Mouse (Mus musculus) kidney, embryonic 15.5 days (tissue): ENCODE data around the gene Lyz2. TPM values are rescaled to one million over a fixed set of nuclear protein-coding genes. Genes with fewer than 3 reads are reported as not detected.

Experiments
- ATAC-seq: fragments of 200-750 bp; cut with Nextera tagmentation; replicated peaks from 2 replicates; pipeline ENCODE4 v1.8.0; 2017; ENCODE audit warnings: moderate TSS enrichment; ENCODE audit not compliant: low FRiP score
- H3K27ac ChIP-seq: fragments of 300-500 bp; sonication (generic); 2 replicates; pipeline ENCODE4 v1.5.1; 2015; ENCODE audit warnings: mild to moderate bottlenecking, inconsistent platforms
- H3K27me3 ChIP-seq: fragments of 300-500 bp; sonication (generic); 2 replicates; pipeline ENCODE4 v1.6.1; 2015; ENCODE audit warnings: inconsistent platforms
- H3K36me3 ChIP-seq: fragments of 300-500 bp; sonication (generic); 2 replicates; pipeline ENCODE4 v1.6.1; 2015; ENCODE audit warnings: inconsistent platforms
- H3K4me1 ChIP-seq: fragments of 300-500 bp; sonication (generic); 2 replicates; pipeline ENCODE4 v1.6.1; 2015; ENCODE audit warnings: inconsistent platforms
- H3K4me2 ChIP-seq: fragments of 300-500 bp; sonication (generic); 2 replicates; pipeline ENCODE4 v1.6.1; 2015; ENCODE audit warnings: moderate library complexity, mild to moderate bottlenecking, inconsistent platforms
- H3K4me3 ChIP-seq: fragments of 300-500 bp; sonication (generic); replicated peaks from 2 replicates; pipeline ENCODE4 v1.5.1; 2015; ENCODE audit warnings: mild to moderate bottlenecking, inconsistent platforms
- H3K9ac ChIP-seq: fragments of 300-500 bp; sonication (generic); 2 replicates; pipeline ENCODE4 v1.6.1; 2015; ENCODE audit warnings: mild to moderate bottlenecking, inconsistent platforms
- H3K9me3 ChIP-seq: fragments of 300-500 bp; sonication (generic); replicated peaks from 2 replicates; pipeline ENCODE4 v1.6.1; 2016; ENCODE audit warnings: inconsistent platforms
- WGBS: fragments of 180-500 bp; shearing (Covaris S2); methylation state at CpG from one replicate; pipeline ENCODE4 v1.1.7; 2015; ENCODE audit warnings: mixed read lengths; 5-methylcytosine and 5-hydroxymethylcytosine counted together
- polyA plus RNA-seq: library from polyadenylated mRNA; unstranded; fragments of >200 nt; fragmentation: Nextera tagmentation; extraction: Ambion mirVana; gene quantifications from 2 replicates; pipeline ENCODE4 v1.2.1, GENCODE M21; 2015

The Lyz2 gene
- 70.6 and 78.0 TPM in 2 replicates for polyA plus RNA-seq

- WGBS = 61% methylated on average over 4 of the region's 4 CpGs
- Histone ChIP-seq H3K9ac (no peak within 1 kb of the TSS), H3K4me2 (no peak within 1 kb of the TSS), H3K27me3 (no peaks in the 10 kb centered on the region), H3K27ac (no peak within 1 kb of the TSS), H3K9me3 (no peaks in the 10 kb centered on the region), H3K36me3 (no peaks in the 10 kb centered on the region), H3K4me1 (no peaks in the 10 kb centered on the region), H3K4me3 (no peak within 1 kb of the TSS)
- ATAC-seq = no peak
Measured at GRCm38 (mm10) chr10:117282049-117282448, at the start of gene Lyz2. Gene Lyz2, minus strand, starts transcription at chr10:117282321.

- no peak for ATAC-seq
- no peak overlapping the region for H3K4me3 ChIP-seq
- H3K9me3 ChIP-seq = no peaks in the 10 kb centered on the region
- H3K4me2 ChIP-seq = no peak overlapping the region
- H3K36me3 ChIP-seq = no peaks in the 10 kb centered on the region
- no peaks in the 10 kb centered on the region for H3K4me1 ChIP-seq
- H3K27me3 ChIP-seq = no peaks in the 10 kb centered on the region
- no peak overlapping the region for H3K27ac ChIP-seq
- no peak overlapping the region for H3K9ac ChIP-seq
- 77% methylated on average over 5 of the region's 5 CpGs for WGBS
Measured at GRCm38 (mm10) chr10:117330521-117330920, 48.4 kb upstream of the Lyz2 start.

GRCm38 (mm10) chr10:117323782-117324181 is 41.7 kb upstream of the Lyz2 start:
- H3K36me3 ChIP-seq = no peaks in the 10 kb centered on the region
- 80% methylated on average over 7 of the region's 7 CpGs for WGBS

GRCm38 (mm10) chr10:117322630-117323029 is 40.5 kb upstream of the Lyz2 start:
- Histone ChIP-seq H3K9ac (no peak overlapping the region), H3K4me3 (no peak overlapping the region), H3K27ac (no peak overlapping the region), H3K9me3 (no peaks in the 10 kb centered on the region), H3K4me1 (no peaks in the 10 kb centered on the region), H3K27me3 (no peaks in the 10 kb centered on the region), H3K4me2 (no peak overlapping the region), H3K36me3 (no peaks in the 10 kb centered on the region)
- 93% methylated on average over 5 of the region's 5 CpGs for WGBS
- no peak for ATAC-seq

More at GRCm38 (mm10) chr10:117323782-117324181, 41.7 kb upstream of the Lyz2 start:
- Histone ChIP-seq H3K4me2 (no peak overlapping the region), H3K9ac (no peak overlapping the region), H3K27ac (no peak overlapping the region), H3K27me3 (no peaks in the 10 kb centered on the region), H3K9me3 (no peaks in the 10 kb centered on the region), H3K4me3 (no peak overlapping the region), H3K4me1 (no peaks in the 10 kb centered on the region)
- ATAC-seq = no peak

GRCm38 (mm10) chr10:117320571-117320981 is 38.5 kb upstream of the Lyz2 start:
- Histone ChIP-seq H3K4me3 (no peak overlapping the region), H3K4me1 (peaks cover 4% of the 10 kb centered on the region; the same call in 1 of the 2 replicates), H3K9me3 (no peaks in the 10 kb centered on the region), H3K4me2 (no peak overlapping the region), H3K36me3 (no peaks in the 10 kb centered on the region), H3K27me3 (no peaks in the 10 kb centered on the region), H3K9ac (no peak overlapping the region), H3K27ac (no peak overlapping the region)
- WGBS = 88% methylated on average over 3 of the region's 3 CpGs
- no peak for ATAC-seq

- H3K4me3 ChIP-seq = no peak overlapping the region
- H3K9me3 ChIP-seq = no peaks in the 10 kb centered on the region
- H3K36me3 ChIP-seq = no peaks in the 10 kb centered on the region
- WGBS = 89% methylated on average over 11 of the region's 11 CpGs
- no peak overlapping the region for H3K27ac ChIP-seq
- no peak; the same call in 1 of the 2 replicates for ATAC-seq
- no peak overlapping the region for H3K9ac ChIP-seq
- no peaks in the 10 kb centered on the region for H3K27me3 ChIP-seq
- no peak overlapping the region for H3K4me2 ChIP-seq
- peaks cover 4% of the 10 kb centered on the region; the same call in 1 of the 2 replicates for H3K4me1 ChIP-seq
Measured at GRCm38 (mm10) chr10:117316391-117316790, 34.3 kb upstream of the Lyz2 start.

- no peak for ATAC-seq
- Histone ChIP-seq H3K4me3 (no peak overlapping the region), H3K36me3 (no peaks in the 10 kb centered on the region), H3K4me1 (peaks cover 4% of the 10 kb centered on the region; the same call in 1 of the 2 replicates), H3K4me2 (no peak overlapping the region), H3K9me3 (no peaks in the 10 kb centered on the region), H3K27me3 (no peaks in the 10 kb centered on the region), H3K27ac (no peak overlapping the region), H3K9ac (no peak overlapping the region)
- WGBS = 91% methylated on average over 2 of the region's 2 CpGs
Measured at GRCm38 (mm10) chr10:117313133-117313532, 31.0 kb upstream of the Lyz2 start.

GRCm38 (mm10) chr10:117312168-117312567 is 30.0 kb upstream of the Lyz2 start:
- Histone ChIP-seq H3K27me3 (no peaks in the 10 kb centered on the region), H3K9me3 (no peaks in the 10 kb centered on the region), H3K4me1 (peaks cover 4% of the 10 kb centered on the region; the same call in 1 of the 2 replicates), H3K9ac (no peak overlapping the region), H3K36me3 (no peaks in the 10 kb centered on the region), H3K4me2 (no peak overlapping the region), H3K4me3 (no peak overlapping the region), H3K27ac (no peak overlapping the region)
- WGBS = 80% methylated on average over 8 of the region's 8 CpGs
- ATAC-seq = no peak

- Histone ChIP-seq H3K9ac (no peak overlapping the region), H3K9me3 (no peaks in the 10 kb centered on the region), H3K4me2 (no peak overlapping the region), H3K36me3 (no peaks in the 10 kb centered on the region), H3K4me1 (no peaks in the 10 kb centered on the region), H3K27ac (no peak overlapping the region), H3K27me3 (no peaks in the 10 kb centered on the region), H3K4me3 (no peak overlapping the region)
- ATAC-seq = no peak
- 86% methylated on average over 5 of the region's 5 CpGs for WGBS
Measured at GRCm38 (mm10) chr10:117304371-117304770, 22.2 kb upstream of the Lyz2 start.

GRCm38 (mm10) chr10:117301688-117302087 is 19.6 kb upstream of the Lyz2 start:
- no peak overlapping the region for H3K9ac ChIP-seq
- H3K4me3 ChIP-seq = no peak overlapping the region
- H3K4me2 ChIP-seq = no peak overlapping the region
- H3K36me3 ChIP-seq = no peaks in the 10 kb centered on the region
- no peaks in the 10 kb centered on the region for H3K4me1 ChIP-seq
- H3K27ac ChIP-seq = no peak overlapping the region
- no peaks in the 10 kb centered on the region for H3K9me3 ChIP-seq
- WGBS = 85% methylated on average over 1 of the region's 1 CpGs
- no peak for ATAC-seq
- no peaks in the 10 kb centered on the region for H3K27me3 ChIP-seq

- H3K4me2 ChIP-seq = no peak overlapping the region
- ATAC-seq = no peak
- WGBS = 74% methylated on average over 5 of the region's 5 CpGs
Measured at GRCm38 (mm10) chr10:117299901-117300520, 17.9 kb upstream of the Lyz2 start.

GRCm38 (mm10) chr10:117299106-117299505 is 17.0 kb upstream of the Lyz2 start:
- ATAC-seq = no peak
- 81% methylated on average over 4 of the region's 4 CpGs for WGBS
- H3K9ac ChIP-seq = no peak overlapping the region
- H3K27ac ChIP-seq = no peak overlapping the region
- no peaks in the 10 kb centered on the region for H3K4me1 ChIP-seq
- H3K4me2 ChIP-seq = no peak overlapping the region
- H3K4me3 ChIP-seq = no peak overlapping the region
- no peaks in the 10 kb centered on the region for H3K27me3 ChIP-seq
- no peaks in the 10 kb centered on the region for H3K36me3 ChIP-seq
- H3K9me3 ChIP-seq = no peaks in the 10 kb centered on the region

More at GRCm38 (mm10) chr10:117299901-117300520, 17.9 kb upstream of the Lyz2 start:
- no peak overlapping the region for H3K4me3 ChIP-seq
- H3K27me3 ChIP-seq = no peaks in the 10 kb centered on the region
- no peaks in the 10 kb centered on the region for H3K4me1 ChIP-seq
- no peaks in the 10 kb centered on the region for H3K36me3 ChIP-seq
- H3K9me3 ChIP-seq = no peaks in the 10 kb centered on the region
- no peak overlapping the region for H3K9ac ChIP-seq
- H3K27ac ChIP-seq = no peak overlapping the region

- no peak for ATAC-seq
Measured at GRCm38 (mm10) chr10:117298336-117298735, 16.2 kb upstream of the Lyz2 start.

More at GRCm38 (mm10) chr10:117298336-117298735, 16.2 kb upstream of the Lyz2 start:
- Histone ChIP-seq H3K27me3 (no peaks in the 10 kb centered on the region), H3K27ac (no peak overlapping the region), H3K4me2 (no peak overlapping the region), H3K9me3 (no peaks in the 10 kb centered on the region), H3K36me3 (no peaks in the 10 kb centered on the region), H3K4me3 (no peak overlapping the region), H3K4me1 (no peaks in the 10 kb centered on the region), H3K9ac (no peak overlapping the region)
- 87% methylated on average over 6 of the region's 6 CpGs for WGBS
